Mouse (Mus musculus) liver, embryonic 14.5 days (tissue): ENCODE results near the gene Veph1.

ENCODE experiments used
- CTCF ChIP-seq: IDR thresholded peaks from 2 replicates; pipeline ENCODE4 v1.5.1; 2016; ENCODE audit warnings: antibody characterized with exemption, low read depth, control low read depth
- EP300 ChIP-seq: IDR thresholded peaks from 2 replicates; pipeline ENCODE4 v1.6.1; 2016; ENCODE audit warnings: antibody characterized with exemption, low read depth

GRCm38 (mm10) chr3:66208836-66209573, 87.6 kb downstream of the Veph1 start:
- TF ChIP-seq EP300 (no peak), CTCF (no peak)
